Mouse (Mus musculus) stomach, postnatal 0 days (tissue): ENCODE data around the gene Bcl2a1a. TPM values are rescaled to one million over a fixed set of nuclear protein-coding genes. Genes with fewer than 3 reads are reported as not detected.
"Not testable (repeated sequence)": the region's sequence is repeated elsewhere in the genome, so short reads cannot be mapped to it uniquely, and the experiment has no call there.

Experiments
- ATAC-seq: fragments of 200-750 bp; cut with Nextera tagmentation; 2 replicates; pipeline ENCODE4 v1.8.0; 2017; ENCODE audit not compliant: low FRiP score, low TSS enrichment
- DNase-seq: peaks from one replicate; pipeline ENCODE4 v3.0.0-alpha.2; 2016; ENCODE audit warnings: low spot score
- H3K27ac ChIP-seq: fragments of 300-500 bp; sonication (generic); replicated peaks from 2 replicates; pipeline ENCODE4 v1.5.1; 2014; ENCODE audit warnings: mild to moderate bottlenecking, control low read depth
- H3K27me3 ChIP-seq: fragments of 300-500 bp; sonication (generic); 2 replicates; pipeline ENCODE4 v1.6.1; 2014; ENCODE audit warnings: low read length; ENCODE audit not compliant: control insufficient read depth, insufficient read depth
- H3K36me3 ChIP-seq: fragments of 300-500 bp; sonication (generic); 2 replicates; pipeline ENCODE4 v1.6.1; 2014; ENCODE audit warnings: low read length, mixed read lengths; ENCODE audit not compliant: control insufficient read depth, insufficient read depth
- H3K4me1 ChIP-seq: fragments of 300-500 bp; sonication (generic); replicated peaks from 2 replicates; pipeline ENCODE4 v1.6.1; 2014; ENCODE audit warnings: antibody characterized with exemption; ENCODE audit not compliant: control insufficient read depth, insufficient read depth
- H3K4me2 ChIP-seq: fragments of 300-500 bp; sonication (generic); replicated peaks from 2 replicates; pipeline ENCODE4 v1.6.1; 2014; ENCODE audit warnings: low read depth, mild to moderate bottlenecking, control low read depth, moderate library complexity
- H3K4me3 ChIP-seq: fragments of 300-500 bp; sonication (generic); 2 replicates; pipeline ENCODE4 v1.5.1; 2014; ENCODE audit warnings: low read depth, low read length, control low read depth
- H3K9ac ChIP-seq: fragments of 300-500 bp; sonication (generic); 2 replicates; pipeline ENCODE4 v1.6.1; 2014; ENCODE audit warnings: mild to moderate bottlenecking, low read length, control low read depth, mixed read lengths
- H3K9me3 ChIP-seq: fragments of 300-500 bp; sonication (generic); 2 replicates; pipeline ENCODE4 v1.6.1; 2016; ENCODE audit warnings: low read length; ENCODE audit not compliant: control insufficient read depth
- CTCF ChIP-seq: IDR thresholded peaks from 2 replicates; pipeline ENCODE4 v1.5.1; 2016; ENCODE audit warnings: antibody characterized with exemption, low read depth, mild to moderate bottlenecking, moderate library complexity
- EP300 ChIP-seq: optimal IDR thresholded peaks from 2 replicates; pipeline ENCODE3; 2016; ENCODE audit warnings: antibody characterized with exemption
- WGBS: fragments of 180-500 bp; shearing (Covaris S2); extraction: QIAGEN DNeasy Blood & Tissue Kit; methylation state at CpG from one replicate; pipeline ENCODE4 v1.1.7; 2014; 5-methylcytosine and 5-hydroxymethylcytosine counted together
- polyA plus RNA-seq: library from polyadenylated mRNA; unstranded; fragments of >200 nt; fragmentation: Nextera tagmentation; extraction: Ambion mirVana; gene quantifications from 2 replicates; pipeline ENCODE4 v1.2.1, GENCODE M21; 2015

Gene Bcl2a1a
- polyA plus RNA-seq, 1 experiment from 2014 or later = 0.65 TPM

GRCm38 (mm10) chr9:88958891-88959290 lies 2.2 kb downstream of the Bcl2a1a start:
- H3K4me3 ChIP-seq = no peak overlapping the region
- WGBS = 59% methylated on average over 3 of the region's 3 CpGs
- ATAC-seq (no peak), DNase-seq (no peak)
- H3K9ac ChIP-seq = no peak overlapping the region
- H3K27ac ChIP-seq = no peak overlapping the region
- H3K36me3 ChIP-seq = no peaks in the 10 kb centered on the region
- no peak overlapping the region for H3K4me2 ChIP-seq
- no peaks in the 10 kb centered on the region for H3K4me1 ChIP-seq
- no peaks in the 10 kb centered on the region for H3K27me3 ChIP-seq
- no peaks in the 10 kb centered on the region for H3K9me3 ChIP-seq
- TF ChIP-seq EP300 = no peak
- no peak for TF ChIP-seq CTCF

DNA sequence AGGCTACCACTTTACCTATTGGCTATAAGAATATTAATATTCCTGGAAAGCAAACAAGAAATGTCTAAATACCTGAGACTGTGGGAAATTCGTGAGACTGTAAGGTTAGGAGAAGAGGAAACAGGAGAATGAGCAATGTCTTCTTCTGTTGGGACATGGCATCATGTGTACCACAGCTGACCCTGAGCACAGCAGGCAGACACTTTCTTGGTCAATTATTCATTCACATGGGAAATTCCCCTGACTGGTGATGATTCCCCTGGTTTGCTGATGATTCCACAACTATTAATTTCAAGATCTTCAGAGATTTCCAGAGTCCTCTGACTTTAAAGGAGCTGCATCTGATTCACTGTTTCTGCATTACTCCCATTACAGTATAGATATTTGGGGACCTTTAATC lies 3.3 kb downstream of the Bcl2a1a start:
- H3K4me2 ChIP-seq, H3K4me3 ChIP-seq, H3K4me1 ChIP-seq, DNase-seq, H3K27me3 ChIP-seq, H3K36me3 ChIP-seq, H3K9ac ChIP-seq, ATAC-seq, H3K27ac ChIP-seq, H3K9me3 ChIP-seq: not testable (repeated sequence)
- 45% methylated on average over 1 of the region's 1 CpGs for WGBS

GRCm38 (mm10) chr9:88966462-88966861 lies 9.8 kb downstream of the Bcl2a1a start:
- ATAC-seq, H3K27ac ChIP-seq, H3K9me3 ChIP-seq, DNase-seq, H3K36me3 ChIP-seq, H3K9ac ChIP-seq, H3K4me3 ChIP-seq, H3K4me2 ChIP-seq, H3K27me3 ChIP-seq, H3K4me1 ChIP-seq: not testable (repeated sequence)
- no CpG with 5 or more reads among the region's 6 CpGs for WGBS

GRCm38 (mm10) chr9:88969502-88969901 lies 12.8 kb downstream of the Bcl2a1a start:
- H3K27ac ChIP-seq, H3K4me2 ChIP-seq, H3K9ac ChIP-seq, DNase-seq, H3K9me3 ChIP-seq, ATAC-seq, H3K4me3 ChIP-seq, H3K27me3 ChIP-seq, H3K36me3 ChIP-seq, H3K4me1 ChIP-seq: not testable (repeated sequence)
- WGBS = no CpG with 5 or more reads among the region's 2 CpGs

DNA sequence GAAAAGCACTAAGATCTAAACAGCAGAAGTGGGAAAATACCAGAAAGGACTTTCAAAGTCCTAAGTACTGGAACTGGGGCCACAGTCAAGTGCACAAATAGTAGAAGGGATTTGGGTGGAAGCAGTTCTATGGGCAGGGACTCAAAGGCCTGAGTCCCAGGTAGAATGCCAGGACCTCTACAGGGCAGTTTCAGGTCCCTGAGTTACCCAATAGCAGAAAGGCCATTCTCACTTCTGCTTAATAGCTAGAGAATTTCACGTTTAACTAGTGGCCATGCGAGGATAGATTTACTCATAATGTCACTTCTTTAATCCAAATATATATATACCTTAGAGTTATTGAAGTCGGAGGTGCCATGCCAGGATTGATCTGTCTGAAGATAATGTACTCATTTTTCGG lies 20.2 kb downstream of the Bcl2a1a start:
- H3K9me3 ChIP-seq, H3K27ac ChIP-seq, H3K4me1 ChIP-seq, H3K36me3 ChIP-seq, H3K4me3 ChIP-seq, H3K27me3 ChIP-seq, H3K4me2 ChIP-seq, ATAC-seq, DNase-seq, H3K9ac ChIP-seq: not testable (repeated sequence)
- WGBS = 60% methylated on average over 4 of the region's 4 CpGs

- not testable (repeated sequence) for H3K27ac ChIP-seq, ATAC-seq, DNase-seq, H3K27me3 ChIP-seq, H3K4me2 ChIP-seq, H3K9me3 ChIP-seq, H3K4me1 ChIP-seq, H3K36me3 ChIP-seq, H3K4me3 ChIP-seq, H3K9ac ChIP-seq
- 83% methylated on average over 2 of the region's 2 CpGs for WGBS
Measured at GRCm38 (mm10) chr9:88979781-88980180, 23.1 kb downstream of the Bcl2a1a start.

DNA sequence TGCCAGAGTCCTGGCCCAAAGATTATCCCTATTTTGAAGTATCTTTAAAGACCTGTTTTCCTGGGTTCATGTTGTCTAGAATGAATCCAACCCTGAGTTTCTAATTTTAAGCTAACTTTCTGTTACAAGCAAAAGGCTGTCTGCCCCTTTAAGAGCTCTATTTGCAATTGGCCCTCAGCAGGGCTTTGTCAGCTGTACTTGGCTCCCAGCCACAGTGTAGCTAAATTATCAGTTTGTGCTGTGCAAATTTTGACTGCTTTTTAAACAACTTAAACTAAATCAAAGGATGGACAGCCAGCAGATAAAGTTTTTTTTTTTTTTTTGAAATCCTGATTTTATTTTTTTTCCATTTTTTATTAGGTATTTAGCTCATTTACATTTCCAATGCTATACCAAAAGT lies 44.8 kb downstream of the Bcl2a1a start:
- not testable (repeated sequence) for H3K9me3 ChIP-seq, H3K27me3 ChIP-seq, H3K4me3 ChIP-seq, H3K36me3 ChIP-seq, H3K4me1 ChIP-seq, H3K9ac ChIP-seq, ATAC-seq, H3K4me2 ChIP-seq, H3K27ac ChIP-seq
- DNase-seq = peak; percentile 17

Other genes starting within 250 kb of the Bcl2a1a start
- 39.2 and 41.1 TPM in 2 replicates for gene Mthfsl, start 236.6 kb upstream of the Bcl2a1a start, polyA plus RNA-seq
- 0.42 and 0.58 TPM in 2 replicates for gene Bcl2a1d, start 225.0 kb upstream of the Bcl2a1a start, polyA plus RNA-seq
- not detected in 2 replicates for gene Trim43c, start 117.7 kb upstream of the Bcl2a1a start, polyA plus RNA-seq
- gene Trim43b, start 135.9 kb downstream of the Bcl2a1a start, polyA plus RNA-seq = not detected in 2 replicates
- gene Bcl2a1b, start 242.3 kb downstream of the Bcl2a1a start, polyA plus RNA-seq = 2.0 and 2.3 TPM in 2 replicates
- 0.50 TPM in 1 of 2 replicates, not detected in the other for gene Gm29094, start 242.5 kb downstream of the Bcl2a1a start, polyA plus RNA-seq